Mouse (Mus musculus) embryonic fibroblast, embryonic 13.5 days (primary cell): ENCODE measurements around the gene Cep152.

Experiments used
- CTCF ChIP-seq: IDR thresholded peaks from 2 replicates; pipeline ENCODE4 v1.5.1; 2011; ENCODE audit warnings: mild to moderate bottlenecking, control low read depth, low read length, moderate library complexity, borderline replicate concordance; ENCODE audit not compliant: insufficient read depth
- POLR2A ChIP-seq: IDR thresholded peaks from 2 replicates; pipeline ENCODE4 v1.6.1; 2011; ENCODE audit warnings: low read depth, mild to moderate bottlenecking, control low read depth, low read length, moderate library complexity

DNA sequence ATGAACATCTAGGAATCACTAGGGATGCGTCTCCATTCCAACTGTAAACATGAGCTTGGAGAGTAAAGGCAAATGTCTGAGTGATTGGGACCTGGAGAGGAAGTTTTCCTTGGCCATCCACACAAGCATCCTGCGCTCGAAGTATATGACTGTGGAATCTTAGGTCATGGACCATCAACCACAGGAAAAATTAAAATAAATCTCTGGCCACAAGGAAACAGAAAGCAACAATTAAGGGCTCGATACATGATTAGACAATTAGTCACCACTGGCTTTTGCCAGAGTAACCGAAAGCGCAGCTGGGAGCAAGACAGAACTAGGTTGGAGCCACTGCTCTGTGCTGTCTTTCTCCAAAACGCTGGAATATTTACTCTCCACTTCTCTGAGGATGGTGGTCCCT, 84.3 kb downstream of the Cep152 start:
- TF ChIP-seq CTCF (no peak), POLR2A (no peak)
